Mouse (Mus musculus) testis, adult 2 months (tissue): ENCODE results near the gene Actn3. TPM values are rescaled to one million over a fixed set of nuclear protein-coding genes. Genes with fewer than 3 reads are reported as not detected.

ENCODE experiments used
- H3K27ac ChIP-seq: fragments of 200-500 bp; 2 replicates; pipeline ENCODE4 v1.5.1; 2012; ENCODE audit warnings: low read depth, low read length; ENCODE audit not compliant: control insufficient read depth, insufficient read depth
- H3K27me3 ChIP-seq: fragments of 200-500 bp; 2 replicates; pipeline ENCODE4 v1.6.1; 2012; ENCODE audit warnings: mild to moderate bottlenecking, low read length, moderate library complexity; ENCODE audit not compliant: control insufficient read depth, insufficient read depth
- H3K36me3 ChIP-seq: fragments of 200-500 bp; 2 replicates; pipeline ENCODE4 v1.6.1; 2012; ENCODE audit warnings: mild to moderate bottlenecking, low read length; ENCODE audit not compliant: control insufficient read depth, insufficient read depth
- H3K4me1 ChIP-seq: fragments of 200-500 bp; 2 replicates; pipeline ENCODE4 v1.6.1; 2012; ENCODE audit warnings: low read length; ENCODE audit not compliant: control insufficient read depth, insufficient read depth
- H3K4me3 ChIP-seq: fragments of 200-500 bp; 2 replicates; pipeline ENCODE4 v1.5.1; 2012; ENCODE audit warnings: low read depth, mild to moderate bottlenecking, low read length, moderate library complexity, mixed read lengths; ENCODE audit not compliant: control insufficient read depth
- CTCF ChIP-seq: fragments of 200-500 bp; IDR thresholded peaks from 2 replicates; pipeline ENCODE4 v1.5.1; 2012; ENCODE audit warnings: low read depth, mild to moderate bottlenecking, inconsistent platforms, low read length, moderate library complexity; ENCODE audit not compliant: control insufficient read depth, insufficient read depth, insufficient replicate concordance
- POLR2A ChIP-seq: fragments of 200-500 bp; IDR thresholded peaks from 2 replicates; pipeline ENCODE4 v1.6.1; 2012; ENCODE audit warnings: low read depth, mild to moderate bottlenecking, inconsistent platforms, low read length, moderate library complexity; ENCODE audit not compliant: control insufficient read depth
- polyA plus RNA-seq: library from polyadenylated mRNA; depleted of rRNA; stranded (reverse); fragments of >200 nt; gene quantifications from 2 replicates; pipeline ENCODE4 v1.2.3, GENCODE M21; 2012

The Actn3 gene
- polyA plus RNA-seq, 1 experiment, result 8.9 TPM

DNA sequence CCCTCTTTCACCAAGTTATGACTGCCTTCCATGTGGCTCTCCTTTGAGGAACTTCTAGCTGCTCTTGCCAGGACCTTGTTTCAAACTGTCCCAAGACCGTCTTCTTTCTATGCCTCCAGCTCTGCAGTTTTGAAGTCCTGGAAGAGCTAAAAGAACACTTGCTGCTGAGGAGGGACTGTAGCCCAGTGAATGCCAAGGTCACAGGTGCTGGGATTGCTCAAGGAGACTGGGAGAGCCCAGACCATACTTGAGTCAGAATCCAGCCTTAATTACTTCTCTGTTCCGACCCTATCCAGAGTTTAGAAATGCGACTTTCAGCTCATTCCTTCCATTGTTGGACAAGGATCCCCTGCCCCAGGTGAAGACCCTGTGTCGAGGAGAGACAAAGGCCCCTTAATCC, 21.8 kb downstream of the Actn3 start:
- Histone ChIP-seq H3K4me1 (peaks cover 20% of the 10 kb centered on the region), H3K36me3 (no peaks in the 10 kb centered on the region), H3K4me3 (no peak overlapping the region), H3K27ac (0 out of 2 replicates have a peak overlapping the region, but pooled peaks have one; percentile 41), H3K27me3 (no peaks in the 10 kb centered on the region)
- TF ChIP-seq POLR2A, result no peak; the same call in 1 of the 2 replicates
- no peak for TF ChIP-seq CTCF

GRCm38 (mm10) chr19:4855470-4855820, 22.3 kb downstream of the Actn3 start:
- no peaks in the 10 kb centered on the region for H3K36me3 ChIP-seq
- H3K27ac ChIP-seq, result peak overlapping the region; percentile 77
- TF ChIP-seq CTCF (no peak), POLR2A (no peak)
- peaks cover 20% of the 10 kb centered on the region for H3K4me1 ChIP-seq
- H3K4me3 ChIP-seq, result peak overlapping the region; percentile 86
- H3K27me3 ChIP-seq, result no peaks in the 10 kb centered on the region

- peaks cover 20% of the 10 kb centered on the region for H3K4me1 ChIP-seq
- peak; percentile 57 for TF ChIP-seq POLR2A
- no peak for TF ChIP-seq CTCF
- H3K4me3 ChIP-seq, result peak within 1 kb of the TSS; percentile 86
- H3K27ac ChIP-seq, result peak within 1 kb of the TSS; percentile 77
- no peaks in the 10 kb centered on the region for H3K27me3 ChIP-seq
- H3K36me3 ChIP-seq, result no peaks in the 10 kb centered on the region
Observed at GRCm38 (mm10) chr19:4854552-4855469, 22.9 kb downstream of the Actn3 start, which contains the start of gene Ctsf. TSS of gene Ctsf (plus strand) at chr19:4855130.

GRCm38 (mm10) chr19:4850281-4850680, 27.4 kb downstream of the Actn3 start:
- Histone ChIP-seq H3K4me3 (no peak overlapping the region), H3K27ac (no peak overlapping the region), H3K36me3 (no peaks in the 10 kb centered on the region), H3K27me3 (no peaks in the 10 kb centered on the region), H3K4me1 (peaks cover 6% of the 10 kb centered on the region)
- no peak for TF ChIP-seq CTCF

DNA sequence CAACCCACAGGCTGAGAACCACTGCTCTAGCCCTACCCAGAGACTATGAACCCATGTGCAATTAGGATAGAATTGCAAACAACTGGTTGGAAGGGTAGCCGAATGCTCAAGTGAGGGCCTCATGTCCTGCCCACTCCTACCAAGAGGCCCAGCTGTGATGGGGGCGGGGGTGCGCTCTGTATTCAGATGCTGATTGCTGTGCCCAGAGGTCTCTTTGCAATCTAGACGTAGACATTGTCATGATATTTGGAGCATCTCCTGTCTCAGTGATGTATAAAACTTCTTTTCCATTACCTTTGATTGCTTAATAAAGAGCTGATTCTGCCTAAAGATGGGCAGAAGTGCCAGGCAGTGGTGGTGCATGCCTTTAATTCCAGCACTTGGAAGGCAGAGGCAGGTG, 27.9 kb downstream of the Actn3 start:
- TF ChIP-seq CTCF, result no peak
- TF ChIP-seq POLR2A, result no peak
- Histone ChIP-seq H3K27ac (no peak overlapping the region), H3K4me3 (no peak overlapping the region), H3K36me3 (no peaks in the 10 kb centered on the region), H3K27me3 (no peaks in the 10 kb centered on the region), H3K4me1 (peaks cover 3% of the 10 kb centered on the region; the same call in 1 of the 2 replicates)

DNA sequence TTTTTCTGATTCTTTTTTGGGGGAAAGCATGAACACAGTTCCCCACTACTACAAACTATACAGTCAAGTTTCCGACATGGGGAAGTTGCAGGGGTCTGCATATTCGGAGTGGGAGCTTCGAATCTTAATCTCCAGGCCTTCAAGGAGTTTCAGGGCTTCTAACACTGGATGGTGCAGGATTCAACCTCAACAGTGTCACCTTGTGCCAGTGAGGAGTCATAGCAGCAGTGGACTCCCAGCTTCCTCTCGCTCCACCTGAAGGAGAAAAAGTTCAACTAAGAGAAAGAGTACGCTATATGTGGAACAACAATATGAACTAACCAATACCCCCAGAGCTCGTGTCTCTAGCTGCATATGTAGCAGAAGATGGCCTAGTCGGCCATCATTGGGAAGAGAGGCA, 30.2 kb downstream of the Actn3 start:
- H3K4me3 ChIP-seq, result no peak overlapping the region
- no peak for TF ChIP-seq POLR2A
- peak; percentile 59; the same call in 1 of the 2 replicates for TF ChIP-seq CTCF
- H3K27ac ChIP-seq, result no peak overlapping the region
- H3K27me3 ChIP-seq, result no peaks in the 10 kb centered on the region
- H3K36me3 ChIP-seq, result no peaks in the 10 kb centered on the region
- H3K4me1 ChIP-seq, result no peaks in the 10 kb centered on the region

DNA sequence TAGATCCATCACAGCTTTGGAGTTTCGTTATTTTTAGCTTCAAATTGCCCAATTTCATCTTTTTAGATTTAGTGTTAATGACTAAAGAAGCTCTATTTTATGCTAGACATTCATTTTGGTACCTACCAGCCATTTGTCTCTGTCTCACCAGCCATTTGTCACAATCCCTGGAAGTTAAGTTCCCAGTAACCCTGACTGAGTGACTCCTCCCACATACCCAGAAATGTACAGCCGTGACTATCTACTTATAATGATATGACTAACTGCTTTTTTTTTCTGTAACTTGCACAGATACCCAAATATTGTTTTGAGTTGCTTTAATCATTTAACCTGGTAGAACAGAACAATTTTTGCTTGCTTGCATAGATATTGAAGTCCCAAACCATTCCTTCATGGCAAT, 31.9 kb downstream of the Actn3 start:
- Histone ChIP-seq H3K27me3 (no peaks in the 10 kb centered on the region), H3K4me1 (no peaks in the 10 kb centered on the region), H3K27ac (no peak overlapping the region), H3K36me3 (no peaks in the 10 kb centered on the region; the same call in 1 of the 2 replicates), H3K4me3 (no peak overlapping the region)
- TF ChIP-seq POLR2A (no peak), CTCF (no peak)
